ENCODE assay signal across 8 mouse cellular contexts in genomic region chr1:128592211-128592741, GRCm38 (mm10). TPM values are rescaled to one million over a fixed set of nuclear protein-coding genes. Genes with fewer than 3 reads are reported as not detected.
DNase-seq lines count a peak whose midpoint lies in the region; ATAC-seq and TF ChIP-seq lines count a peak whose summit lies in the region.

Gene Cxcr4, minus strand, starts transcription at chr1:128592293.

- no peak for TF ChIP-seq CTCF in Patski (IDR thresholded peaks at IDR 0.05)

- peak; percentile 52 for ATAC-seq in Patski
- ATAC-seq in megakaryocyte progenitor cell, adult 5-6 weeks (replicated peaks; ENCODE audit: poor library complexity): peak; percentile 58

- in situ Hi-C loops in Patski (cut with MboI; ENCODE audit: low pct_unique_long_range_greater_than_20kb): no loop called here

- intact Hi-C loops in gastrocnemius, postnatal 14 days (cut with DNase I; ENCODE audit: low total_unique reads): loop anchor here (5.0 kb wide), 1 partner anchor 230 kb away; no protein-coding TSS in a partner anchor
- intact Hi-C loops in left cerebral cortex, postnatal 14 days (cut with DNase I): loop anchor here (5.0 kb wide), 1 partner anchor 230 kb away; no protein-coding TSS in a partner anchor

- DNase-seq in Patski (ENCODE audit: low read depth, low spot score): no peak
- DNase-seq in embryo, embryonic 10 days (ENCODE audit: low spot score): peak; percentile 81
- DNase-seq in gastrocnemius, postnatal 14 days: peak; percentile 83
- peak; percentile 66 for DNase-seq in hindlimb bud, embryonic 11.5 days (ENCODE audit: extremely low spot score, low read depth, low spot score)
- DNase-seq in left cerebral cortex, postnatal 14 days (ENCODE audit: low spot score in 2 of 2): peak; percentile 49 to 55
- peak; percentile 68 to 74 for DNase-seq in right cerebral cortex, postnatal 10 days (ENCODE audit: low spot score in 2 of 2)
- DNase-seq in urinary bladder, postnatal 36 days (ENCODE audit: low spot score in 2 of 2): peak; percentile 37 to 75

- CTCF ChIA-PET in Patski (lab: Charles Lee): interaction anchor here (1.1 to 1.2 kb wide), 3 partner anchors 14 to 75 kb away, joined by 3 read pairs; no protein-coding TSS in a partner anchor

- H3K27me3 ChIP-seq in Patski: peaks cover 20% of the 10 kb centered on the region

- POLR2A ChIA-PET in Patski (lab: Charles Lee): no interaction called here

RNA-seq across cellular contexts. Expression of gene Cxcr4, which starts in this region (rescaled TPM):
- 3.2 TPM for polyA plus RNA-seq in Patski (2021)
- 10 to 100 TPM; 15.7 to 17.1 TPM for total RNA-seq in gastrocnemius, postnatal 14 days (2021)
- 1 to 10 TPM; 5.1 to 6.0 TPM for total RNA-seq in left cerebral cortex, postnatal 14 days (2021)
- total RNA-seq in megakaryocyte progenitor cell, adult 5-6 weeks (2015): 268 and 279 TPM in 2 replicates
- total RNA-seq in megakaryocyte progenitor cell, adult 5-6 weeks (2017): 187 and 192 TPM in 2 replicates

Comparison
In these comparisons a context has a peak if more than half of its experiments do, and no peak if none do; other contexts are left out.
1. RNA of gene Cxcr4 (total RNA-seq): 187 to 279 TPM in megakaryocyte progenitor cell, adult 5-6 weeks; 15.7 to 17.1 TPM in gastrocnemius, postnatal 14 days and 5.1 to 6.0 TPM in left cerebral cortex, postnatal 14 days; every median in the first group is over 10 times any median in the second.